In genomic region chr3:117868091-117868490, GRCm38 (mm10) we compare ENCODE assay signal across 8 mouse cellular contexts. TPM values are rescaled to one million over a fixed set of nuclear protein-coding genes. Genes with fewer than 3 reads are reported as not detected.
A peak's percentile ranks its signal among the peaks of the same experiment; 100 is the strongest.
DNase-seq lines count a peak whose midpoint lies in the region; ATAC-seq and TF ChIP-seq lines count a peak whose summit lies in the region.

No protein-coding gene starts in this region.

- intact Hi-C loops in gastrocnemius, adult 2 months (cut with DNase I): no loop called here
- intact Hi-C loops in left cerebral cortex, postnatal 36 days (cut with DNase I): loop anchor here (5.0 to 10.0 kb wide), 2 partner anchors 46 to 293 kb away; partner anchors contain the start of gene Plppr5

- no peaks in the 10 kb centered on the region for H3K9me3 ChIP-seq in forebrain, embryonic 15.5 days
- no peaks in the 10 kb centered on the region for H3K9me3 ChIP-seq in midbrain, embryonic 10.5 days (replicated peaks)

- no peak for TF ChIP-seq CTCF in gastrocnemius, adult 2 months (IDR thresholded peaks at IDR 0.05)

- peak overlapping the region; percentile 86 for H3K4me3 ChIP-seq in gastrocnemius, adult 2 months
- H3K4me3 ChIP-seq in forebrain, embryonic 15.5 days: peak overlapping the region; percentile 54
- peak overlapping the region; percentile 64 for H3K4me3 ChIP-seq in midbrain, embryonic 10.5 days

- WGBS in forebrain, embryonic 15.5 days: 70% methylated on average over 2 of the region's 2 CpGs
- 93% methylated on average over 2 of the region's 2 CpGs for WGBS in midbrain, embryonic 10.5 days

- no peaks in the 10 kb centered on the region for H3K27me3 ChIP-seq in forebrain, embryonic 15.5 days
- no peaks in the 10 kb centered on the region for H3K27me3 ChIP-seq in midbrain, embryonic 10.5 days (ENCODE audit: low read depth, poor library complexity, severe bottlenecking)

- peak overlapping the region; percentile 79 for H3K4me2 ChIP-seq in forebrain, embryonic 15.5 days (replicated peaks)

- H3K4me1 ChIP-seq in forebrain, embryonic 15.5 days: peaks cover 6% of the 10 kb centered on the region
- peaks cover 14% of the 10 kb centered on the region; the same call in 1 of the 2 replicates for H3K4me1 ChIP-seq in midbrain, embryonic 10.5 days

- ATAC-seq in forebrain, embryonic 15.5 days (replicated peaks): no peak

- no peak for DNase-seq in gastrocnemius, adult 2 months
- DNase-seq in gastrocnemius, postnatal 25 days: no peak
- DNase-seq in kidney, adult 9 months: peak; percentile 43
- DNase-seq in midbrain, embryonic 10.5 days (ENCODE audit: low spot score): no peak
- no peak for DNase-seq in spleen, postnatal 10 days (ENCODE audit: low spot score in 2 of 2)
- no peak for DNase-seq in urinary bladder, adult 2 months (ENCODE audit: low spot score)
- DNase-seq in left cerebral cortex, postnatal 36 days (ENCODE audit: low spot score in 2 of 2): no peak

- peak overlapping the region; percentile 55; the same call in 1 of the 2 replicates for H3K9ac ChIP-seq in forebrain, embryonic 15.5 days (replicated peaks)

- no peaks in the 10 kb centered on the region for H3K36me3 ChIP-seq in forebrain, embryonic 15.5 days
- no peaks in the 10 kb centered on the region for H3K36me3 ChIP-seq in midbrain, embryonic 10.5 days

- H3K27ac ChIP-seq in gastrocnemius, adult 2 months: peak overlapping the region; percentile 92
- H3K27ac ChIP-seq in forebrain, embryonic 15.5 days (replicated peaks): no peak overlapping the region; the same call in 1 of the 2 replicates
- H3K27ac ChIP-seq in midbrain, embryonic 10.5 days (replicated peaks): peak overlapping the region; percentile 86; the same call in 1 of the 2 replicates

RNA-seq across cellular contexts. Expression of gene Snx7, which starts 0.6 kb away (rescaled TPM):
- 1 to 10 TPM; 1.8 to 2.6 TPM for total RNA-seq in gastrocnemius, adult 2 months (2021)
- 1 to 10 TPM; 3.0 to 4.0 TPM for total RNA-seq in gastrocnemius, postnatal 25 days (2021)
- 15.2 and 17.8 TPM in 2 replicates for polyA plus RNA-seq in forebrain, embryonic 15.5 days (2015; fragmentation: Nextera tagmentation; extraction: Ambion mirVana)
- polyA plus RNA-seq in midbrain, embryonic 10.5 days (2016; fragmentation: Nextera tagmentation; extraction: Ambion mirVana): 11.4 and 13.2 TPM in 2 replicates
- polyA plus RNA-seq in urinary bladder, adult 2 months (2012; rRNA removed): 17.4 and 23.5 TPM in 2 replicates
- total RNA-seq in left cerebral cortex, postnatal 36 days (2021): 10 to 100 TPM; 22.2 to 22.7 TPM

Comparison
In these comparisons a context has a peak if more than half of its experiments do, and no peak if none do; other contexts are left out.
1. RNA of gene Snx7, which starts 0.6 kb away (total RNA-seq): 22.2 to 22.7 TPM in left cerebral cortex, postnatal 36 days; 3.0 to 4.0 TPM in gastrocnemius, postnatal 25 days and 1.8 to 2.6 TPM in gastrocnemius, adult 2 months; every median in the first group is over 4 times any median in the second.
2. Peak in every context shown above with its lines, with median percentiles within 50 percentile points of each other: H3K4me3 ChIP-seq.